Mouse (Mus musculus): ENCODE results near the gene Creld2. TPM values are rescaled to one million over a fixed set of nuclear protein-coding genes. Genes with fewer than 3 reads are reported as not detected.
A peak's percentile ranks its signal among the peaks of the same experiment; 100 is the strongest.

Creld2 gene
- polyA plus RNA-seq, 1 experiment from 2014 or later, result 65.8 TPM

DNA sequence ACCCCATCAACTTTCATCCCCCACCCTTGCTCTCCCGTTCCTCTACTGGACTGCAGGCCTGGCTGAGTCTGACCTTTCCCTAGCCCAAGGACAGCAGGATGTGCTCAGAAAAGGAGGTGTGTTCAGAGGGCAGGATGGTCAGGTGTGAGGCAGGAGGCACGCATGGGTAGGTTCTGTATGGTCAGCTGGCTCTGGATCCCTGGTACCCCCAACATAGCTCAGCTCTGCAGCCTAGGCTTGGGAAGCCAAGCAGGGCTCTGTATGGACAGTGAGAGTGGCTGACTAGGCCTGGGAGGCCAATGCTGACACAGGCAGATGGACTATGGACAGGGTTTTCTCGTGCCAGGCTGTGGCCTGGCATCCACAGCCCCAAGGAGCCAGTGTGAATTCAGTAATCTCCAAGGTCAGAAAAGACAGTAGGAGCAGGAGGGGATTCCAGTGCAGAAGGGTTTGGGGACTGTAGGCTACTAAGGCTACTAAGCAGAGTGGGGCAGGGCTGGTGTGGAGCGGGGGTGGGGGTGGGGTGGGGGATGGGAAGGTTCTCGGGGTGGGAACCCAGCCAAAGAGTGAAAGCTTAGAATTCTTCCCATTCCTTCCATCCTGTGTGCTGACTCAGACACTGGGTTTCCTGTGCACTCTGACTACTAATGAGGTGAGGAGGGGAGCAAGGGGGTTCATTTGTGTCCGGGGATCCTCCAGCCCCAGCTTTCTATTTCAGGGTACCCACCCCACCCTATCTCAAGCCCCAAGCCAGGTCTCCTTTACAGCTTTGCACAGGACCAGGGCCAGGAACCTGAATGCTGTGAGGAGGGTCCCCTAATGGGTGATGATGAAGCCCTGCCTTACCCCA lies 34.9 kb downstream of the Creld2 start:
- WGBS, result 51% methylated on average over 6 of the region's 6 CpGs
- Histone ChIP-seq H3K4me3 (ENCODE audit: low read depth, low read length) (no peak overlapping the region), H3K27me3 (replicated peaks; ENCODE audit: control insufficient read depth, insufficient read depth, low read length) (no peaks in the 10 kb centered on the region), H3K27ac (ENCODE audit: low read depth, low read length) (0 out of 2 replicates have a peak overlapping the region, but pooled peaks have one; percentile 14), H3K36me3 (ENCODE audit: control insufficient read depth, insufficient read depth, low read length) (no peaks in the 10 kb centered on the region), H3K9me3 (replicated peaks; ENCODE audit: control insufficient read depth, low read length) (no peaks in the 10 kb centered on the region), H3K4me2 (ENCODE audit: low read length) (no peak overlapping the region), H3K4me1 (ENCODE audit: control insufficient read depth, insufficient read depth, low read length) (no peaks in the 10 kb centered on the region), H3K9ac (ENCODE audit: low read length) (no peak overlapping the region)
- ATAC-seq, result peak; percentile 29; the same call in 1 of the 2 replicates
- DNase-seq (ENCODE audit: low spot score), result no peak

DNA sequence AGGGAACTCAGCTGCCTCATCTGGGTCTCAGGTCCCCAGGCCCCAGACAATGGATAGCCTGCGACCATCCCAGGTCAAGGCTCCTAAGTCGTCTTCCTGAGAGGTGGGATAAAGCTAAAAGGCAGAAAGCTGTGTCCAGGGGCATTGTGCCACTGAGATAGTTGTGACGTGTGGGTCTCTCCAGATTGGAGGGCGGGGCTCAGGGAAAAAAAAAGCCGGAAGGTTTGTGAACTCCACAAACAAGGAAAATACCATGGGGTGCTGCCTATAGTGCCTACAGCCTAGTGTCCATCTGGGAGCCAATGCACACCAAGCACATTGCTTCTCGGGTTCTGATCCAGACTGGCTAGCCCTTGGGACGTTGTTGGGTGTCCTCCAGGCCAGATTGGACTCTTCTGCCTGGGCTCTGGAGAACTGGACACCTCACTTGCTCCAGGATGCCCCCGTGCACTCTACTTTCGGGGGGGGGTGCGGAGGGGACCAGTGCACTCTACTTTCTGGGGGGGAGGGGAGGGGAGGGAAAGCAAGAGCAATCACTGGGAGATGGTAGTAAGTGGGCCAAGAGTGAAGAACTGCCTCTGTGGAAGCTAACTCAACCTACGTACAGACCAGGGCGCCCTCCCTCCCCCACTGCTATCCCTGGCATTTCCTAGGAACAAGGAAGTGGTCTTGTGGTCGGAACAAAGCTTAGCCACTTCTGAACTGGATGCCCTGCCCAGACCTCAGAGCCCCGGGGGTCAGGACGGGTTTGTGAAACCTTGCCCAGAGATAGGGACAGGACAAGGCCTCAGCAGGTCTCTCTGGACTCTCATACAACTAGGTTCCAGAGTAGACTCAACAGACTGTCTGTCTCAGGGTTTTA lies 35.8 kb downstream of the Creld2 start:
- Histone ChIP-seq H3K27ac (ENCODE audit: low read depth, low read length) (peak overlapping the region; percentile 14; the same call in 1 of the 2 replicates), H3K9me3 (replicated peaks; ENCODE audit: control insufficient read depth, low read length) (no peaks in the 10 kb centered on the region), H3K27me3 (replicated peaks; ENCODE audit: control insufficient read depth, insufficient read depth, low read length) (no peaks in the 10 kb centered on the region), H3K4me2 (ENCODE audit: low read length) (no peak overlapping the region), H3K4me1 (ENCODE audit: control insufficient read depth, insufficient read depth, low read length) (no peaks in the 10 kb centered on the region), H3K4me3 (ENCODE audit: low read depth, low read length) (no peak overlapping the region), H3K9ac (ENCODE audit: low read length) (no peak overlapping the region), H3K36me3 (ENCODE audit: control insufficient read depth, insufficient read depth, low read length) (no peaks in the 10 kb centered on the region)
- DNase-seq (ENCODE audit: low spot score) (no peak), ATAC-seq (no peak)
- WGBS, result 76% methylated on average over 15 of the region's 15 CpGs

DNA sequence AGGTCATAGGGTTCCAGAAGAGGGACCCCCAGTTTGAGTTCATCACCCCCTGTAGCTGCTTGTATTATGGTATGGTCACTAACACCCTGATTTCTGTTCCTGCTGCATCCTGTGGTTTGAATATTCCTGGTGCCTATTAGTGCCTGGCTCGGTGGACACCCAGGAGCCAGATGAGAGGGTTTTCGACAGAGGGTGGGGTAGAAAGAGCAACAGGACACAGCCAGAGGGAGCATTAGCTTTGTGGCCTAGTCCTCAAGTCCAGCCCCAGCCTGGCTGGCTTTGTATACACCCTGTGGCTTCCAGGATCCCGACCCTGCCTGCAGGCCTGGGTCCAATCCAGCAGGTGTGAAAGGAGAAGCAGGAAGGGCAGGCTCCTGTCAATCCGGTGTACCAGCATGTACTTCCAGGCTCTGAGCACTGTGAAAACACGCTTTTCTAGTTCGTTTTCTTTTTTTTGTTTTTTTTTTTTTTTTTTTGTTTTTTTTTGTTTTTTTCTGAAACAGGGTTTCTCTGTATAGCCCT lies 36.5 kb downstream of the Creld2 start:
- Histone ChIP-seq H3K36me3 (ENCODE audit: control insufficient read depth, insufficient read depth, low read length) (no peaks in the 10 kb centered on the region), H3K4me1 (ENCODE audit: control insufficient read depth, insufficient read depth, low read length) (no peaks in the 10 kb centered on the region), H3K27ac (ENCODE audit: low read depth, low read length) (no peak overlapping the region), H3K27me3 (replicated peaks; ENCODE audit: control insufficient read depth, insufficient read depth, low read length) (no peaks in the 10 kb centered on the region), H3K4me3 (ENCODE audit: low read depth, low read length) (no peak overlapping the region), H3K9me3 (replicated peaks; ENCODE audit: control insufficient read depth, low read length) (no peaks in the 10 kb centered on the region), H3K4me2 (ENCODE audit: low read length) (no peak overlapping the region), H3K9ac (ENCODE audit: low read length) (no peak overlapping the region)
- DNase-seq (ENCODE audit: low spot score) (no peak), ATAC-seq (no peak)
- 79% methylated on average over 6 of the region's 6 CpGs for WGBS

DNA sequence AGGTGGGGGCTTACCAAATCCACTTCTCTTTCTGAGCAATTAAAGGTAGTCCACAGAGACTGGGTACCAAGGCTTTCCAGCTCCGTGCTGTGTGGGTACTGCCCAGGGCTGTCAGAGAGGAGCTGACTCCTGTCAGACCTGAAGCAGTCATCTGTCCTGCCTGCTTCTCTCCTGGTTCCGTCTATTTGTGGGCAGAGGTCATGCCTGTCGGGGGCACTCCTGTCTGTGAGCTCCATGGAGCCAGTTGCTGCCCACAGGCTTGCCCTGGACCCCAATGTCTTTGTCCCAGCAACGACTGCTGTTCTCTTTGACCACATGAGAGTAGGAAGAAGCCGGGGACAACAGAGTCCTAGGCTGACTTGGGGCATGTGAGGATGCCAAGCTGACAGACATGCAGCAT lies 37.2 kb downstream of the Creld2 start:
- H3K27me3 ChIP-seq (replicated peaks; ENCODE audit: control insufficient read depth, insufficient read depth, low read length), result no peaks in the 10 kb centered on the region
- 90% methylated on average over 5 of the region's 5 CpGs for WGBS
- no peaks in the 10 kb centered on the region for H3K36me3 ChIP-seq (ENCODE audit: control insufficient read depth, insufficient read depth, low read length)
- H3K4me3 ChIP-seq (ENCODE audit: low read depth, low read length), result no peak overlapping the region
- H3K9ac ChIP-seq (ENCODE audit: low read length), result no peak overlapping the region
- H3K4me1 ChIP-seq (ENCODE audit: control insufficient read depth, insufficient read depth, low read length), result peaks cover 4% of the 10 kb centered on the region; the same call in 1 of the 2 replicates
- DNase-seq (ENCODE audit: low spot score) (no peak), ATAC-seq (no peak)
- H3K4me2 ChIP-seq (ENCODE audit: low read length), result no peak overlapping the region
- H3K9me3 ChIP-seq (replicated peaks; ENCODE audit: control insufficient read depth, low read length), result no peaks in the 10 kb centered on the region
- H3K27ac ChIP-seq (ENCODE audit: low read depth, low read length), result no peak overlapping the region

DNA sequence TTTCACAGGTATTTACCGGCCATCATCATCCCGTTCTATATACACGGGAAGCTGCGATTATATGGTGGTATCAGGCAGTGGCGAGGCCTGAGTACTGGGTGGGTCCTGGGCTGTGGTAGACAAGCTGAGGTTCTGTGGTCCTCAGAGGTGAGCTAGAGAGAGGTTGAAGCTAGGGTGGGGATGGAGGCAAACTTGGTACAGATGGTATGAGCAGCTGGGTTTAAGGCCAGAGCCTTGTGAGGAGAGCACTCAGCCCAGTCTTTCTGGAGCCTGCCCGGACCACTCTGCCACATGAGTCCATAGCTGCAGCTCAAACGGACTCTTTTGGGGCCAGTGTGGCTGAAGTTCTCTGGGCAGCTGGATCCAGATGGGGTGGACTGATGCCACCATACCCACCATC lies 37.9 kb downstream of the Creld2 start:
- Histone ChIP-seq H3K9me3 (replicated peaks; ENCODE audit: control insufficient read depth, low read length) (no peaks in the 10 kb centered on the region), H3K27ac (ENCODE audit: low read depth, low read length) (no peak overlapping the region), H3K4me3 (ENCODE audit: low read depth, low read length) (no peak overlapping the region), H3K9ac (ENCODE audit: low read length) (no peak overlapping the region), H3K4me1 (ENCODE audit: control insufficient read depth, insufficient read depth, low read length) (peaks cover 4% of the 10 kb centered on the region; the same call in 1 of the 2 replicates), H3K36me3 (ENCODE audit: control insufficient read depth, insufficient read depth, low read length) (no peaks in the 10 kb centered on the region), H3K27me3 (replicated peaks; ENCODE audit: control insufficient read depth, insufficient read depth, low read length) (no peaks in the 10 kb centered on the region), H3K4me2 (ENCODE audit: low read length) (no peak overlapping the region)
- ATAC-seq (no peak), DNase-seq (ENCODE audit: low spot score) (no peak)
- WGBS, result 91% methylated on average over 7 of the region's 7 CpGs

DNA sequence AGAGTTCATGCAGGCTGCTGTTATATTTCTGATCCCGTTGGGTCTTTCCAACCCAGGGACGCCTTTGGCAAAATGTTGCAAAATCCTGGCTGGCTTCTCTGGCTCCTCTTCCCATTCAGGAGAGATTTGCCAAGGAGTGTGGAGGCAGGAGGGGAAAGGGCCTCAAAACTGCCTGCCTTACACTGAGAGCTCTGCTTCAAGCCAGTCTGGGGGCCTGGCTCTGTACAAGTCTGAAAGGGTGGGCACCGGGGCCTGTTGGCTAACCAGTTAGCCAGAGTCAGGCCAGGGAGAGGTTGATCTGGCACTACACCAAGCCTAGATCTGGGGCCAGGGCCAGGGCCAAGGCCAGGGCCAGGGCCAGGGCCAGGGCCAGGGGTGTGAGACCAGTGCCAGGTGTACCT lies 38.7 kb downstream of the Creld2 start:
- H3K27ac ChIP-seq (ENCODE audit: low read depth, low read length), result no peak overlapping the region
- H3K4me1 ChIP-seq (ENCODE audit: control insufficient read depth, insufficient read depth, low read length), result peaks cover 4% of the 10 kb centered on the region
- H3K9ac ChIP-seq (ENCODE audit: low read length), result no peak overlapping the region
- no peak overlapping the region for H3K4me2 ChIP-seq (ENCODE audit: low read length)
- WGBS, result 81% methylated on average over 3 of the region's 3 CpGs
- DNase-seq (ENCODE audit: low spot score) (no peak), ATAC-seq (no peak)
- H3K4me3 ChIP-seq (ENCODE audit: low read depth, low read length), result no peak overlapping the region
- H3K27me3 ChIP-seq (replicated peaks; ENCODE audit: control insufficient read depth, insufficient read depth, low read length), result no peaks in the 10 kb centered on the region
- H3K9me3 ChIP-seq (replicated peaks; ENCODE audit: control insufficient read depth, low read length), result no peaks in the 10 kb centered on the region
- no peaks in the 10 kb centered on the region for H3K36me3 ChIP-seq (ENCODE audit: control insufficient read depth, insufficient read depth, low read length)

DNA sequence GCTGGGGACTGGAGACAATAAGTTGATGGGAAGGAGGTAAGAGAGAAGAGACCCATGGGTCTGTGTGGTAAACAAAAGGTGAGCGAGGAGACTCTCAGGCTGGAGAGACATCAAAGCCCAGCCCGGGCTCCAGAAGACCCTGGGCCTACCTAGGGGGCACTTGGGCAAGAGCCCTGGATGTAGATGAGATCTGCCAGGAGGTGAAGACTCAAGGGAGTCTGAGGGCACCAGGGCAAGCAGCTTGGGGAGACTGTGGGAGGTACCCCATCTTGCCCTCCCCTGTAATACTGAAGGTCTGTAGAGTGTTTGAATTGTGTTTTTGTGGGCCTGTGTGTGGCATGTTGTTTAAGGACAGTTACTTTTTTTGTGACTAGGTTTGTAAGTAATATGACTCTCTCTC lies 39.3 kb downstream of the Creld2 start:
- DNase-seq (ENCODE audit: low spot score) (no peak), ATAC-seq (no peak)
- Histone ChIP-seq H3K27ac (ENCODE audit: low read depth, low read length) (no peak overlapping the region), H3K4me3 (ENCODE audit: low read depth, low read length) (no peak overlapping the region), H3K27me3 (replicated peaks; ENCODE audit: control insufficient read depth, insufficient read depth, low read length) (no peaks in the 10 kb centered on the region), H3K9ac (ENCODE audit: low read length) (no peak overlapping the region), H3K4me2 (ENCODE audit: low read length) (no peak overlapping the region), H3K36me3 (ENCODE audit: control insufficient read depth, insufficient read depth, low read length) (no peaks in the 10 kb centered on the region), H3K4me1 (ENCODE audit: control insufficient read depth, insufficient read depth, low read length) (peaks cover 4% of the 10 kb centered on the region), H3K9me3 (replicated peaks; ENCODE audit: control insufficient read depth, low read length) (no peaks in the 10 kb centered on the region)
- WGBS, result 78% methylated on average over 2 of the region's 2 CpGs

DNA sequence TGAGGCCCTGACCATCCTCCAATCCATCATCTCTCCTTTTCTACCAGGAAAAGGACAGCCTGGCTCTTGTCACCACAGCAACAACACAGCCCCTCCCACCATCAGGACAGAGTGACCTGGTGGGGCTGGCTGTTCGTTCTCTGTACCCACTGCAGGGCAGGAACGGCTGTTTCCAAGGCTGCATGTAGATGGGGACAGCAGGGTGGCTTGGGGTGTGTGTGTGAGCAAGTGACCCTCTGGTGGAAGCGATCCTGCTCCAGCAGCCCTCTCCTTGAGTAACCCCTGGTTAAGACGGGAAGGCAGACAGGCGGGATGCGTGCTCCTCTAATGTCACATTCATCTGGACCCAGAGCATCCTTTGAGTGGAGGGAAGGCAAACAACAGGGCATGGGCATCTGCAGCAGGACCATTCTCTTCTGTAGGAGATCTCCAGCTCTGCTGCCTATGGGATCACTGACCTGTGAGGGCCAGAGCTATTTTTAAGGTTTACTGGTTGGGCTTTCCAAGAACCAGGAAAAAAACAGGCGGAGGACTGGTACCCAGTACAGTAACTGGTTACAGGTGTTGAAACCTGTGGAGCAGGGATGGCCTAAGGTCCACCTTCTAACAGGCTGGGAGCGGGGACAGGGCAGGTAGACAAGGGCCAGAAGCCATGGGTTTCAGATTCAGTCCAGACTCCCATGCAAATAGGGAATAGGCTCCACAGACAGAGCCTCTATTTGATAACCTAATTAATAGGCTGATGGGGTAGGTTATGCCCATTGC lies 39.9 kb downstream of the Creld2 start:
- ATAC-seq (no peak), DNase-seq (ENCODE audit: low spot score) (no peak)
- Histone ChIP-seq H3K27ac (ENCODE audit: low read depth, low read length) (no peak overlapping the region), H3K9ac (ENCODE audit: low read length) (no peak overlapping the region), H3K27me3 (replicated peaks; ENCODE audit: control insufficient read depth, insufficient read depth, low read length) (no peaks in the 10 kb centered on the region), H3K4me2 (ENCODE audit: low read length) (no peak overlapping the region), H3K4me1 (ENCODE audit: control insufficient read depth, insufficient read depth, low read length) (peaks cover 6% of the 10 kb centered on the region), H3K4me3 (ENCODE audit: low read depth, low read length) (no peak overlapping the region), H3K36me3 (ENCODE audit: control insufficient read depth, insufficient read depth, low read length) (peaks cover 2% of the 10 kb centered on the region), H3K9me3 (replicated peaks; ENCODE audit: control insufficient read depth, low read length) (no peaks in the 10 kb centered on the region)
- 71% methylated on average over 8 of the region's 8 CpGs for WGBS
